Mouse (Mus musculus) stomach, postnatal 0 days (tissue): Measurements from ENCODE around the gene Tusc2.

Experiments
- CTCF ChIP-seq: IDR thresholded peaks from 2 replicates; pipeline ENCODE4 v1.5.1; 2016; ENCODE audit warnings: antibody characterized with exemption, low read depth, mild to moderate bottlenecking, moderate library complexity
- EP300 ChIP-seq: optimal IDR thresholded peaks from 2 replicates; pipeline ENCODE3; 2016; ENCODE audit warnings: antibody characterized with exemption

DNA sequence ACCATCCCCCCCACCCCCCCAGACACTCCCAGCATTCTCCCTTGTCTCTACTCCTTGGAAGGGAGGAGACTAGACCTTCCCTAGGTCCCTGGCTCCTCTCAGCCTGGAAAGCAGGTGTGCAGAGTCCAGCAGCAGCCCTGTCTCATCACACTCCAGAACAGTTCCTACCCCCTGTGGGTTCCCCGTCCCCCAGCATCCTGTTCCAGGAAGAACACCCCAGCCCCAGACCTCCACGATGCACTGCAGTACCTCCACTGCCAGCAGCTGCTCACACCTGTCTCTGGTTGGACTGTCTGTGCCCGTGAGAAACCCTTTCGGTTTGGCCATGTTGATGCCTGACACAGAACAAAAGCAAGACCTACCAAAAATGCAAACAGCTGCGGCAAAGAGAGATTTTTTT lies 41.9 kb upstream of the Tusc2 start:
- TF ChIP-seq CTCF = no peak
- TF ChIP-seq EP300 = no peak
